Mouse (Mus musculus) spleen, postnatal 14 days (tissue): ENCODE measurements around the gene Rybp.

ENCODE experiments used
- DNase-seq, 2 experiments: peaks; one replicate each; pipeline ENCODE4 v3.0.0; 2021 to 2022; ENCODE audit warnings: low spot score in 2 of 2

The Rybp gene

GRCm38 (mm10) chr6:100219971-100220370, 67.3 kb downstream of the Rybp start:
- DNase-seq = no peak

- no peak for DNase-seq
These were observed 68.5 kb downstream of the Rybp start for GRCm38 (mm10) chr6:100218541-100219341.

DNA sequence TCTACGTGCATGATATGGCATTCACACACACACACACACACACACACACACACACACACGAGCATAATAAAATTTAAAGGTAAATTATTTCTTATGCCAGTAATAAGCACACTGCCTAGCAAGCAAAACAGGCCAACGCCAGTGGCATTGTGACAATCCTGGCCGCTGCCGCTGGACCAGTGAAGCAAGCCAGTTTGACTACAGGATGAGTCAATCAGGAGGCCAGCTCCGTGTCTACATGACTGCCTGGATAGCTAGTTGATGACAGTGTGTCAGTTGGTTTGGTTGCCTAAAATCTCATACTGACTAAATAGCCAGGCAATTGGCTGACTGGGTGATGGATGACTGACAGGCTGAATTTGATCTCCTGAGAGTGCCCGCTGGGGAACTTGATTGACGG, 69.8 kb downstream of the Rybp start:
- DNase-seq = no peak

- no peak for DNase-seq
These were observed 70.3 kb downstream of the Rybp start for GRCm38 (mm10) chr6:100216945-100217344.

GRCm38 (mm10) chr6:100215809-100216208, 71.5 kb downstream of the Rybp start:
- no peak for DNase-seq

DNA sequence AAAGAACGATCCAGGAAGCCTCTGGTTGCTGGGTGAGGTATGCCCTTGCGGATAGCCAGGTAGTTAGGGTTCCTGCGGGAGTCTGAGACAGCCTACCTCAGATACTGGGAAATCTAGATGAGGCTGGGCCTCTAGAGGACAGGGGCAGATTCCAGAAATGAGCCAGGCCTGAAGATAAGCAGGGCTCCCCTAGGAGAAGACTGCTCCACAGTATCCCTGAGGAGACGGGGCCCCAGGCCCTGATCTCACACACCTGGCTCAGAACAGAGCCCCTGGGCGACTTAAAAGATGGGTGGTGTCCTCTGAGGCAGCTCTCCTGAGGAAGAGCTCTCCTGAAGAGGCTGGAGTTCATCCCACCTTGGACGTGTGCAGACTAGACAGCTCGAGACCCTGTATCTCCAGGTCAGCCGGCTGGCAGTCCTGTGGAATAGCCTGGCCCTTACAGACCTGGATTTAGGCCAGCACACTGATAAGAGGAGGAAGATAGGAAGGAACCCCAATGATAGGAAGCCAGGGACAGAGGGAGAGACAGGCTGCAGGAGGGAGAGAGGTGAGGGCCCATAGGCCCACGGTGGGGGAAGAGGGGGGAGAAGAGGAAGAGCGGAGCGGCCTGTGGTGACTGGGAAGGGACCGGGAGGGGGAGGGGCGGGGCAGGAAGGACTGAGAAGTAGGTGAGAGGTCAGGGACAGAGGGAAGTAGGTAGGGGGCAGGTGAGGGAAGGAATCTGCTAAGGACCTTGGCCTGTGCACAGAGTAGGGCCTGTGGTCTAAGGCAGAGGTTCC, 73.0 kb downstream of the Rybp start:
- DNase-seq = no peak

DNA sequence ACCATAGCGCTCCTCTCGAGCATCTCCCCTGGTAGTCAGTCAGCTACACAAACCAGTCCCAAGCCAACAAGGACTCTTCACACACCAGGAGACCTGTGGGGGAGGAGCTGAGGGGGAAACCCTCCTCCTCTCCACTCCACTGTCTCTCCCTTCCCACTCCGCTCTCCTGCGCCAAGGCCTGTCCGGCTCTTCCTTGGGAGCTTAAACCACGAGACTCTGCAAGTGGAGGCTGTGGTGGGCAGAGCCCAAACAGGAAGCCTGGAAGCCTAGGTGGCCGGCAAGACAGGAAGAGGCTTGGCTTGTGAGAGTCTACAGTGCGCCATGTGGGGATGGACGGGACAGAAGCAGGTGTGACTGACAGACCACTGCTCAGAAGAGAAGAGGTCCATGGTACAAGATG, 73.7 kb downstream of the Rybp start:
- no peak for DNase-seq

- no peak for DNase-seq
These were observed 74.5 kb downstream of the Rybp start for GRCm38 (mm10) chr6:100212820-100213219.

DNA sequence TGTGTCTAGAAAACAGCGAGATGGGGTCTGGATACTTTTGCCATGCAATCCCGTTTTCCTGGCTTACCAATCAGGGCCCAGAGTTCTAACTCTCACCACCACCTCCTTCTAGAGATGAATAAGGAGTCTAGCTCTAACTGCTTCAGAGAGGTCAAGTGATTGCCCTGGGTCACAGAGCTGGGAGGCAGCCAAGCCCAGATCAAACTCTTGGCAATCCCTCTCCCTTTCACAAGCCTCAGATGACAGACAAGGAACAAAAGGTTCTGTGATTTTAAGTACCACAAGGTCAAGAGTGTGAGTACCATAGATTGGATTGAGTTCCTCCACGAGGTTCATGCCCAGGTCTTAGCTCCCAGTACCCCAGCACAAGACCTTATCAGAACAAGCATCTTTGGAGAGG, 75.6 kb downstream of the Rybp start:
- DNase-seq = no peak

GRCm38 (mm10) chr6:100210517-100210916, 76.8 kb downstream of the Rybp start:
- DNase-seq = no peak

DNA sequence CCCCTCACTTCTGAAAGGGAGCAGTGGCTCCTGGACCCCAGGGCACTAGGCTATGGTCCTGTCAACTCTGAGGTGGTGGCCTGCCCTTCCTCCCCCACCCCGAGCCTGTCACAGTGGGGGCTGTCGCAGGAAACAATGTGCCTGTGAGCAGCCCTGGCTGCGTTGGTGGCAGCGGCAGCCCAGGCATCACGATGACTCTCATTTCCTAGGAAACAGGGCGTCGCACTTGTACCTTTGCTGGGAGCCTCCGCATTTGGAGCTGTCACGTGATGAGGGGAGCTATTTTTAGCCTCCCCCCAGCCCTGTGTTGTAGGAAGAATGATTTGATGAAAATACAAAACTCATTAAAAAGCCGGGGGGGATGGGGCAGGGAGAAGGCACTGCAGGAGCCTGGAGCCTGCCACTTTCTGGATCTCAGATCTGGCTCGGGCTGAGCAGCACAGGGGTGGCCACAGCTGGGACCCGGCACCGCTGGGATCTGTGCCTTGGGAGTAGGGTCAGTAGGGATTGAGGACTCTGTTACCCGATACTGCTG, 80.5 kb downstream of the Rybp start:
- no peak for DNase-seq

GRCm38 (mm10) chr6:100206261-100206660, 81.0 kb downstream of the Rybp start:
- no peak for DNase-seq

DNA sequence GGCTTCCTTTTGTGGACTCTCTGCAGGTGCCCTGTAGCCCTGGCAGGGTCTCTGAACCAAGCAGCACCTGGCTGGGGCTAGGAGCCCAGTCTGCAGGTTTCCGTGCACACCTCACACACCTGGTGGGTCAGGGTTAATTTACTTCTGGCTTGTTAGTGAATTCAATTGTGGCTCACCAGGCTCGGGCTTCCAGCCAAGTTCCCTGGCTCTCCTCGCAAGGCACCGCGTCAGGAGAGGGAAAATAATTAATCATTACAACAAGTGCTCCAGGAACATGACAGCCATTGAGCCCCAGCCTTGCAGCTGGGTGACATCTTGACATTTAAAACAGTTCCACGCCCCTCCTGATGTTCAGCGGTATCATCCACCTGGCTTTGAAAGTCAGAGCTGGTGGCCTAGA, 82.8 kb downstream of the Rybp start:
- DNase-seq = no peak

DNA sequence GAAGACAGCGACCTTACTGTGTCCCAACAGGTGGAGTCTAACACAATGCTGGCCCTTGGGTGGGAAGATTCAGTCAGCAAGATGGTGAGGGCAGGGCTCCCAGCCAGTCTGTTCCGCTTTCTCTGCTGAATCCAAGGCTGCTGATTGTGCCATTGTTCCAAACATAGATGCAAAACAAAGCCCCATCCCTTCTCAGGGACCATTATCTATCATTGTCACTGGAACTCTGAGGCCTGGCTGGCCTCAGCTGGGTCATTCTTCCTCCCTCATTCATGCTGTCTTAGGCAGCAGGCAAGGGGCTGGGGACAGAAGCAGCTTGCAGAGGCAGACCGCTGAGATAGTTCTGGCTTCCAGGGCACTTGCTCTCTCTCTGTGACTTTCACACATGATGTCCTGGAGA, 83.8 kb downstream of the Rybp start:
- no peak for DNase-seq

GRCm38 (mm10) chr6:100202091-100202490, 85.2 kb downstream of the Rybp start:
- no peak for DNase-seq

- DNase-seq = no peak
These were observed 90.2 kb downstream of the Rybp start for GRCm38 (mm10) chr6:100197102-100197501.

DNA sequence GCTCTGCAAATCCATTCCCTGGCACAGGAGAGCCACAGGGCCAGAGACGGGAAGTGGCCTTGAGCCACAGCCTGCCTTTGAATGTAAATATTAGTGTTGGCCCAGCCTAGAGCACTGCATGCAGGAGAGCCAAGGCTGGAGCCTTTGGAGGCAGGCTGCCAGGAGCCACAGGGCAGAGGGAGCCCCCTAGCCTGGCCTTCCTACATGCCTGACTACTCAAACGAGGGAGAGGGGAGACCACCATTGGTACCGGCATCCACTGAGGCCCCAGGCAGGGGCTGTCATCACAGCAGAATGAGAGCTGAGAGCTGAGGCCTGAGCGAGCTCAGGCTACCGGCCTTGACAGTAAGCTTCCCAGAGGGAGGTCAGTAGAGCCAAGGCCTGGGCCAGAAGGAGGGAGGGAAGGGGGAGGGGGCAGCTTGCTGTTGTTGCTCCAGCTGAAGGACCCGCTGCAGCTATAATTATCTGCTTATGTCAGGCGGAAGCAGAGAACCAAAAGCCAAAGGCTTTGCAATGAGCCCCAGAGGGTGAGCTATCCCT, 91.3 kb downstream of the Rybp start:
- DNase-seq = no peak

GRCm38 (mm10) chr6:100195091-100195490, 92.2 kb downstream of the Rybp start:
- DNase-seq = no peak

GRCm38 (mm10) chr6:100193760-100194159, 93.5 kb downstream of the Rybp start:
- DNase-seq = no peak

- no peak for DNase-seq
These were observed 94.5 kb downstream of the Rybp start for GRCm38 (mm10) chr6:100192691-100193229.

DNA sequence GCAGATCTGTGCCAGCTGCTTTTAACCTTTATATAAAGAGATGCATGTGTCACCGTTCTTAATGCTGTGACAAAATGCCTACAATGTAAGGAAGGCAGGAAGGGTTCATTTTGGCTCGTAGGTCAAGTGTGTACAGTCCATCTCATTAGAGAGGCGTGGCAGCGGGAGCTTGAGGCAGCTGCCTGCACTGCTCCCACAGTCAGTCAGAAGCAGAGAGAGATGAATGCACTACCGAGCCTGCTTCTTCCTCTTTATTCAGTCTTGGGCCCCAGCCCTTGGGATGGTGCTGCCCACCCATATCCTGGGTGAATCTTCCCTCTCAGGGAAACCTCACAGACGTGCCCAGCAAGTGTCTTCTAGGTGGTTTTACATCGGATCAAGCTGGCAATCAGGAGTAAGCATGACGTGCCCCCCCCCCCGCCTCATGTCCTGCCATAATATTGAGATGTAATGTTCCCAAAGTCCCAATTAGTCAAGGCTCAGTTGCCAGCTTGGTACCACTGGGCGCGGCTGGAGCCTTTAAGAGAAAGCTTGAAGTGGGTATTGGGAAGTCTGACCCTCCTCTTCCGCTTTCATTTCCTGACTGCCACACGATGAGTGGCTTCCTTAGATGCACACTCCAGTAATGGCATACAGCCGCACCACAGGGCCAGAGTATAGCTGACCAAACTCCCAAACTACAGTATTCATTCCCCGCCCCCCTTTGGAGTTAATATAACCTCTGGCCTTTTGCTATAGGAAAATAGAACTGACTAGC, 96.3 kb downstream of the Rybp start:
- DNase-seq = no peak

GRCm38 (mm10) chr6:100190310-100190709, 97.0 kb downstream of the Rybp start:
- no peak for DNase-seq
